Mouse (Mus musculus) MEL (cell line): ENCODE results near the gene Krtcap2.

Experiments used
- BHLHE40 ChIP-seq: IDR thresholded peaks from 2 replicates; pipeline ENCODE4 v1.6.1; 2012; ENCODE audit warnings: low read depth, mild to moderate bottlenecking, inconsistent platforms, low read length, improper control_type of control experiment, borderline replicate concordance
- CHD1 ChIP-seq: IDR thresholded peaks from 2 replicates; pipeline ENCODE4 v1.6.1; 2012; ENCODE audit warnings: low read depth, mild to moderate bottlenecking, inconsistent platforms, low read length, improper control_type of control experiment
- CTCF ChIP-seq, 3 experiments: IDR thresholded peaks in 2 of 3; conservative IDR thresholded peaks in 1 of 3; 2 replicates each; pipeline ENCODE4 v1.5.1; 2011 to 2012; ENCODE audit warnings: low read length in 3 of 3, low read depth in 2 of 3, mild to moderate bottlenecking in 2 of 3, improper control_type of control experiment in 1 of 3, inconsistent platforms in 1 of 3, mixed read lengths in 1 of 3, moderate library complexity in 1 of 3; ENCODE audit not compliant: control insufficient read depth in 1 of 3, insufficient read depth in 1 of 3, poor library complexity in 1 of 3, severe bottlenecking in 1 of 3
- ETS1 ChIP-seq: IDR thresholded peaks from 2 replicates; pipeline ENCODE4 v1.6.1; 2012; ENCODE audit warnings: low read depth, mild to moderate bottlenecking, inconsistent platforms, low read length, improper control_type of control experiment, moderate library complexity
- GABPA ChIP-seq: IDR thresholded peaks from 2 replicates; pipeline ENCODE4 v1.6.1; 2012; ENCODE audit warnings: low read depth, mild to moderate bottlenecking, inconsistent platforms, low read length, improper control_type of control experiment, moderate library complexity
- JUND ChIP-seq: IDR thresholded peaks from 2 replicates; pipeline ENCODE4 v1.6.1; 2011; ENCODE audit warnings: low read depth, mild to moderate bottlenecking, improper control_type of control experiment, low read length
- KAT2A ChIP-seq: conservative IDR thresholded peaks from 2 replicates; pipeline ENCODE4 v1.6.1; 2012; ENCODE audit warnings: low read depth, low read length, improper control_type of control experiment, inconsistent platforms
- MEF2A ChIP-seq: IDR thresholded peaks from 2 replicates; pipeline ENCODE4 v1.6.1; 2014; ENCODE audit warnings: low read depth, mild to moderate bottlenecking, inconsistent platforms, low read length, improper control_type of control experiment; ENCODE audit not compliant: poor library complexity, insufficient replicate concordance, severe bottlenecking; ENCODE audit errors: extremely low read depth
- POLR2A ChIP-seq, 2 experiments: IDR thresholded peaks; 2 replicates each; pipeline ENCODE4 v1.6.1; 2011 to 2012; ENCODE audit warnings: low read length in 2 of 2, mild to moderate bottlenecking in 2 of 2, control low read depth in 1 of 2, improper control_type of control experiment in 1 of 2, low read depth in 1 of 2, moderate library complexity in 1 of 2; ENCODE audit not compliant: control insufficient read depth in 1 of 2, insufficient read depth in 1 of 2, poor library complexity in 1 of 2
- POLR2AphosphoS5 ChIP-seq: IDR thresholded peaks from 2 replicates; pipeline ENCODE4 v1.6.1; 2012; ENCODE audit warnings: low read depth, borderline replicate concordance, mild to moderate bottlenecking, inconsistent platforms, low read length, moderate library complexity, mixed read lengths
- TAL1 ChIP-seq: IDR thresholded peaks from 2 replicates; pipeline ENCODE4 v1.6.1; 2012; ENCODE audit warnings: mild to moderate bottlenecking, inconsistent platforms, low read length, moderate library complexity, mixed read lengths
- TCF12 ChIP-seq: IDR thresholded peaks from 2 replicates; pipeline ENCODE4 v1.6.1; 2014; ENCODE audit warnings: low read depth, mild to moderate bottlenecking, inconsistent platforms, low read length, improper control_type of control experiment, moderate library complexity
- USF1 ChIP-seq: IDR thresholded peaks from 2 replicates; pipeline ENCODE4 v1.6.1; 2014; ENCODE audit warnings: low read depth, mild to moderate bottlenecking, inconsistent platforms, low read length, improper control_type of control experiment, moderate library complexity

GRCm38 (mm10) chr3:89256177-89256576 is 10.4 kb downstream of the Krtcap2 start:
- TF ChIP-seq POLR2A (IDR thresholded peaks at IDR 0.05; ENCODE audit: control insufficient read depth in 1 of 2, insufficient read depth in 1 of 2, low read depth in 1 of 2, low read length in 2 of 2, poor library complexity in 1 of 2) (no peak), USF1 (no peak), KAT2A (no peak), CTCF (IDR thresholded peaks at IDR 0.05 in 2 of 3, conservative IDR thresholded peaks at IDR 0.05 in 1 of 3; ENCODE audit: control insufficient read depth in 1 of 3, insufficient read depth in 1 of 3, low read depth in 2 of 3, low read length in 3 of 3, poor library complexity in 1 of 3, severe bottlenecking in 1 of 3) (no peak), JUND (no peak), GABPA (no peak), TCF12 (no peak), BHLHE40 (no peak), POLR2AphosphoS5 (no peak), TAL1 (no peak), ETS1 (no peak), CHD1 (no peak), MEF2A (no peak)
